In the genomic region with DNA sequence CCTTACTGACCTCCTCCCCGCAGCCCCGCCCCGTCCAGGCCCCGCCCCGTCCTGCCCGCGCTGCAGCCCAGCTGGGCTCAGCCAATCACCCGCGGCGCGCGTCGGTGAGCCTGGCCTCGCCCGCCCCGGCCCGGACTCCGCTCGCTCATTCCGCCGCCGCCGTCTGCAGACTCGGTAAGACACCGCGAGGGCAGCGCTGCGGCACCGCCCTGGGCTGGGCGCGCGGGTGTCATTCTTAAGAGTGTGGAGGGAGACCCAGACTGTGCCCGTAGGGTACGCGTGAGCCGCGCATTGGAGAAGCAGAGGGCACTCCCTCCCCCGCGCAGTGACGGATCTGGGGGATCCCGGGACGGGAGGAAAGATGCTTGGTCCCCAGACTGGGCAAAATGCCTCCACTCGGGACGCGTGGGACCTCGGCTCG, we compare ENCODE assay signal across 7 mouse cellular contexts. TPM values are rescaled to one million over a fixed set of nuclear protein-coding genes. Genes with fewer than 3 reads are reported as not detected.
DNase-seq lines count a peak whose midpoint lies in the region; ATAC-seq and TF ChIP-seq lines count a peak whose summit lies in the region.

No protein-coding gene starts in this region.

- under 1% methylated on average over 47 of the region's 47 CpGs for WGBS in intestine, embryonic 15.5 days
- 1% methylated on average over 47 of the region's 47 CpGs for WGBS in limb, embryonic 13.5 days
- WGBS in midbrain, embryonic 14.5 days = 1% methylated on average over 47 of the region's 47 CpGs
- WGBS in spleen, adult 2 months = 1% methylated on average over 47 of the region's 47 CpGs

- peak overlapping the region; percentile 63 for H3K9ac ChIP-seq in intestine, embryonic 15.5 days
- peak overlapping the region; percentile 67 for H3K9ac ChIP-seq in limb, embryonic 13.5 days
- peak overlapping the region; percentile 50 for H3K9ac ChIP-seq in midbrain, embryonic 14.5 days (replicated peaks; ENCODE audit: low read length)

- H3K4me2 ChIP-seq in intestine, embryonic 15.5 days (replicated peaks) = peak overlapping the region; percentile 97
- H3K4me2 ChIP-seq in limb, embryonic 13.5 days (replicated peaks) = peak overlapping the region; percentile 99
- peak overlapping the region; percentile 85 for H3K4me2 ChIP-seq in midbrain, embryonic 14.5 days (ENCODE audit: low read length)

- H3K36me3 ChIP-seq in intestine, embryonic 15.5 days = no peaks in the 10 kb centered on the region
- H3K36me3 ChIP-seq in limb, embryonic 13.5 days = no peaks in the 10 kb centered on the region
- H3K36me3 ChIP-seq in midbrain, embryonic 14.5 days (ENCODE audit: control insufficient read depth, insufficient read depth, low read length) = no peaks in the 10 kb centered on the region
- no peaks in the 10 kb centered on the region for H3K36me3 ChIP-seq in spleen, adult 2 months (ENCODE audit: control insufficient read depth, insufficient read depth, low read length)

- H3K27ac ChIP-seq in intestine, embryonic 15.5 days = peak overlapping the region; percentile 94
- no peak overlapping the region for H3K27ac ChIP-seq in limb, embryonic 13.5 days
- no peak overlapping the region for H3K27ac ChIP-seq in midbrain, embryonic 14.5 days (replicated peaks; ENCODE audit: low read depth, low read length)
- H3K27ac ChIP-seq in spleen, adult 2 months (ENCODE audit: insufficient read depth, low read length) = peak overlapping the region; percentile 96

- no peak for TF ChIP-seq CTCF in spleen, adult 2 months (IDR thresholded peaks at IDR 0.05; ENCODE audit: extremely low read depth, insufficient read depth, insufficient read length, insufficient replicate concordance)

- intact Hi-C loops in gastrocnemius, postnatal 36 days (cut with DNase I) = no loop called here

- H3K27me3 ChIP-seq in intestine, embryonic 15.5 days (replicated peaks) = no peaks in the 10 kb centered on the region
- H3K27me3 ChIP-seq in limb, embryonic 13.5 days = peaks cover 28% of the 10 kb centered on the region
- peaks cover 31% of the 10 kb centered on the region for H3K27me3 ChIP-seq in midbrain, embryonic 14.5 days (ENCODE audit: control insufficient read depth, insufficient read depth, low read length)
- H3K27me3 ChIP-seq in spleen, adult 2 months (ENCODE audit: control insufficient read depth, insufficient read depth, low read length) = no peaks in the 10 kb centered on the region

- peak; percentile 97 for DNase-seq in adrenal gland, postnatal 10 days
- DNase-seq in embryo, embryonic 11.5 days (ENCODE audit: low read depth, low spot score) = peak; percentile 45
- DNase-seq in gastrocnemius, postnatal 36 days = peak; percentile 83
- DNase-seq in midbrain, embryonic 14.5 days = peak; percentile 84
- peak in 1 of 2 experiments; percentile 86 for DNase-seq in spleen, adult 2 months (ENCODE audit: low read depth in 1 of 2, low spot score in 2 of 2)

- peak; percentile 73 for TF ChIP-seq POLR2A in spleen, adult 2 months (IDR thresholded peaks at IDR 0.05; ENCODE audit: low read depth, low read length)

- peak overlapping the region; percentile 63 for H3K4me3 ChIP-seq in intestine, embryonic 15.5 days (replicated peaks)
- H3K4me3 ChIP-seq in limb, embryonic 13.5 days = peak overlapping the region; percentile 65
- peak overlapping the region; percentile 50 for H3K4me3 ChIP-seq in midbrain, embryonic 14.5 days (replicated peaks; ENCODE audit: low read depth, low read length)
- peak overlapping the region; percentile 89 for H3K4me3 ChIP-seq in spleen, adult 2 months (ENCODE audit: extremely low read depth, insufficient read depth, insufficient read length)

- ATAC-seq in intestine, embryonic 15.5 days = peak; percentile 82
- peak; percentile 80 for ATAC-seq in limb, embryonic 13.5 days (ENCODE audit: low FRiP score, low read depth)
- peak; percentile 77 for ATAC-seq in midbrain, embryonic 14.5 days (ENCODE audit: low FRiP score, low TSS enrichment)

- H3K4me1 ChIP-seq in intestine, embryonic 15.5 days (replicated peaks) = peaks cover 48% of the 10 kb centered on the region
- H3K4me1 ChIP-seq in limb, embryonic 13.5 days = peaks cover 42% of the 10 kb centered on the region
- peaks cover 27% of the 10 kb centered on the region for H3K4me1 ChIP-seq in midbrain, embryonic 14.5 days (ENCODE audit: control insufficient read depth, insufficient read depth, low read length)
- peaks cover 14% of the 10 kb centered on the region; the same call in 1 of the 2 replicates for H3K4me1 ChIP-seq in spleen, adult 2 months (ENCODE audit: control insufficient read depth, insufficient read depth, insufficient read length)

- no peaks in the 10 kb centered on the region for H3K9me3 ChIP-seq in intestine, embryonic 15.5 days
- no peaks in the 10 kb centered on the region for H3K9me3 ChIP-seq in limb, embryonic 13.5 days
- H3K9me3 ChIP-seq in midbrain, embryonic 14.5 days (ENCODE audit: control insufficient read depth, low read length) = no peaks in the 10 kb centered on the region

RNA-seq across cellular contexts. Expression of gene Cpt1a, which starts 1.1 kb away (rescaled TPM):
- 100 to 1,000 TPM; 173 to 277 TPM for total RNA-seq in adrenal gland, postnatal 10 days (2021)
- total RNA-seq in gastrocnemius, postnatal 36 days (2021) = 10 to 100 TPM; 11.7 to 19.0 TPM
- polyA plus RNA-seq in intestine, embryonic 15.5 days (2015; fragmentation: Nextera tagmentation; extraction: Ambion mirVana) = 30.8 and 31.8 TPM in 2 replicates
- polyA plus RNA-seq in limb, embryonic 13.5 days (2015; fragmentation: Nextera tagmentation; extraction: Ambion mirVana) = 13.9 and 16.2 TPM in 2 replicates
- polyA plus RNA-seq in midbrain, embryonic 14.5 days (2014; fragmentation: Nextera tagmentation; extraction: Ambion mirVana) = 9.3 and 19.2 TPM in 2 replicates
- polyA plus RNA-seq in spleen, adult 2 months (2012; rRNA removed) = 45.9 and 68.9 TPM in 2 replicates

RNA-seq across cellular contexts. Expression of gene Ighmbp2, which starts 40.4 kb away (rescaled TPM):
- 1 to 10 TPM; 5.8 to 8.4 TPM for total RNA-seq in adrenal gland, postnatal 10 days (2021)
- 1 to 10 TPM; 3.3 to 4.6 TPM for total RNA-seq in gastrocnemius, postnatal 36 days (2021)
- polyA plus RNA-seq in intestine, embryonic 15.5 days (2015; fragmentation: Nextera tagmentation; extraction: Ambion mirVana) = 7.7 and 8.8 TPM in 2 replicates
- 13.1 and 14.0 TPM in 2 replicates for polyA plus RNA-seq in limb, embryonic 13.5 days (2015; fragmentation: Nextera tagmentation; extraction: Ambion mirVana)
- 8.5 and 9.9 TPM in 2 replicates for polyA plus RNA-seq in midbrain, embryonic 14.5 days (2014; fragmentation: Nextera tagmentation; extraction: Ambion mirVana)
- 6.3 and 7.4 TPM in 2 replicates for polyA plus RNA-seq in spleen, adult 2 months (2012; rRNA removed)

RNA-seq across cellular contexts. Expression of gene Mrpl21, which starts 40.5 kb away (rescaled TPM):
- total RNA-seq in adrenal gland, postnatal 10 days (2021) = 10 to 100 TPM; 82.2 to 91.3 TPM
- 10 to 100 TPM; 57.2 to 61.2 TPM for total RNA-seq in gastrocnemius, postnatal 36 days (2021)
- 127 and 138 TPM in 2 replicates for polyA plus RNA-seq in intestine, embryonic 15.5 days (2015; fragmentation: Nextera tagmentation; extraction: Ambion mirVana)
- polyA plus RNA-seq in limb, embryonic 13.5 days (2015; fragmentation: Nextera tagmentation; extraction: Ambion mirVana) = 136 TPM in 2 replicates
- 96.2 and 119 TPM in 2 replicates for polyA plus RNA-seq in midbrain, embryonic 14.5 days (2014; fragmentation: Nextera tagmentation; extraction: Ambion mirVana)
- 22.6 and 25.6 TPM in 2 replicates for polyA plus RNA-seq in spleen, adult 2 months (2012; rRNA removed)

Comparison
In these comparisons a context has a peak if more than half of its experiments do, and no peak if none do; other contexts are left out.
1. H3K27ac ChIP-seq: peak in intestine, embryonic 15.5 days (single experiment) and spleen, adult 2 months (single experiment); none in limb, embryonic 13.5 days (single experiment) and midbrain, embryonic 14.5 days (single experiment).
2. Peak in every context shown above with its lines, with median percentiles within 50 percentile points of each other: ATAC-seq, H3K4me2 ChIP-seq, H3K4me3 ChIP-seq and H3K9ac ChIP-seq.